Mouse (Mus musculus) embryonic facial prominence, embryonic 12.5 days (tissue): ENCODE results near the gene Csnk2a2. TPM values are rescaled to one million over a fixed set of nuclear protein-coding genes. Genes with fewer than 3 reads are reported as not detected.

Source experiments
- ATAC-seq: fragments of 200-750 bp; cut with Nextera tagmentation; 2 replicates; pipeline ENCODE4 v1.8.0; 2017; ENCODE audit not compliant: insufficient number of reproducible peaks, insufficient read depth, low FRiP score, low TSS enrichment
- H3K27ac ChIP-seq: fragments of 300-500 bp; sonication (generic); 2 replicates; pipeline ENCODE4 v1.5.1; 2016; ENCODE audit warnings: mild to moderate bottlenecking
- H3K27me3 ChIP-seq: fragments of 300-500 bp; sonication (generic); 2 replicates; pipeline ENCODE4 v1.6.1; 2016; ENCODE audit warnings: mild to moderate bottlenecking, moderate library complexity
- H3K36me3 ChIP-seq: fragments of 300-500 bp; sonication (generic); 2 replicates; pipeline ENCODE4 v1.6.1; 2016; ENCODE audit warnings: mild to moderate bottlenecking
- H3K4me1 ChIP-seq: fragments of 300-500 bp; sonication (generic); 2 replicates; pipeline ENCODE4 v1.6.1; 2016
- H3K4me2 ChIP-seq: fragments of 300-500 bp; sonication (generic); replicated peaks from 2 replicates; pipeline ENCODE4 v1.6.1; 2016; ENCODE audit warnings: mild to moderate bottlenecking, moderate library complexity
- H3K4me3 ChIP-seq: fragments of 300-500 bp; sonication (generic); 2 replicates; pipeline ENCODE4 v1.5.1; 2016; ENCODE audit warnings: mild to moderate bottlenecking
- H3K9ac ChIP-seq: fragments of 300-500 bp; sonication (generic); 2 replicates; pipeline ENCODE4 v1.6.1; 2016; ENCODE audit warnings: mild to moderate bottlenecking, moderate library complexity
- H3K9me3 ChIP-seq: fragments of 300-500 bp; sonication (generic); 2 replicates; pipeline ENCODE4 v1.6.1; 2016; ENCODE audit warnings: mild to moderate bottlenecking, moderate library complexity
- WGBS: fragments of 180-500 bp; shearing (Covaris S2); methylation state at CpG from one replicate; pipeline ENCODE4 v1.1.7; 2016; 5-methylcytosine and 5-hydroxymethylcytosine counted together
- polyA plus RNA-seq: library from polyadenylated mRNA; unstranded; fragments of >200 nt; fragmentation: Nextera tagmentation; extraction: Ambion mirVana; gene quantifications from 2 replicates; pipeline ENCODE4 v1.2.1, GENCODE M21; 2016

Csnk2a2 gene
- 12.2 and 12.9 TPM in 2 replicates for polyA plus RNA-seq

DNA sequence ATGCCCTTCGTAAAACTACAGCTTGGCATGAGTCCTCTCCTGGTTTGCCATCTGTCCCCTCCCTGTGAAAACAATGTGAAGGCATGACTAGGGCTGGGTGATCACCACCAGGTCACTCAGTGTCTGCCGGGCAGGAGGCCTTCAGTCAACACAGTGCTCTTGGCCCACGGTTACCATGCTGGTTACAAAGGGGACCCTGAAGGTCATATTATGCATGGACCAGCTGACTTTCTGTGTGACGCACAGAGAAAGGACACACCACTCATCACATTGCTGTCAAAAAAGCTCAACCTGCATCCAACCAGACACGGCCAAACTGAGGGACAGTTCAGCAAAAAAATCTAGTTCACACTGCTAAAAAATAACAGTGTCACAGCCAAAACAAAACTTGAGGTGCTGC is at the start of gene Csnk2a2:
Csnk2a2 (minus strand) TSS at position 34 of the 400 bp plus-strand sequence.
- peaks cover 11% of the 10 kb centered on the region for H3K4me1 ChIP-seq
- H3K4me2 ChIP-seq = peak within 1 kb of the TSS; percentile 60
- H3K9me3 ChIP-seq = no peaks in the 10 kb centered on the region
- peak within 1 kb of the TSS; percentile 97 for H3K9ac ChIP-seq
- no peak for ATAC-seq
- no peak within 1 kb of the TSS for H3K27ac ChIP-seq
- peaks cover 11% of the 10 kb centered on the region; the same call in 1 of the 2 replicates for H3K36me3 ChIP-seq
- no peaks in the 10 kb centered on the region for H3K27me3 ChIP-seq
- WGBS = 83% methylated on average over 5 of the region's 5 CpGs
- H3K4me3 ChIP-seq = peak within 1 kb of the TSS; percentile 90

DNA sequence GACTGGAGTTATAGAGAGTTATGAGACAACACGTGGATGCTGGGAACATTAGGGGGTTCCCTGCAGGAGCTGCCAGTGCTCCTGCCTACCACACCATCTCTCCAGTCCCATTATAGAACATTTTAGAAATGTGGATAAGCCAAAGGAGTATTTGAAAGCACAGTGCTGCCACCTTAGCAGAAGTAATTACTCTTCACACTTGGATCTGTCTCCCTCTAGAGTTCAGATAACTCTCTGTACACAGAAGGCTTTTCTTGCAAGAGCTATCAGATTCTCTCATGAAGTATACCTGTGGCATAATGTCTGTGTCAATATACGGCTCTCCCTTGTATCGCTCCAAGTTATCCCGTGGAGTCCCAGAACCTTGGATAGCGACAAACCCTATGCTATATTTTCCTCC is 49.6 kb upstream of the Csnk2a2 start:
- H3K9ac ChIP-seq = no peak overlapping the region
- no peak overlapping the region for H3K4me3 ChIP-seq
- no peak for ATAC-seq
- H3K27me3 ChIP-seq = no peaks in the 10 kb centered on the region
- H3K36me3 ChIP-seq = no peaks in the 10 kb centered on the region
- WGBS = 82% methylated on average over 5 of the region's 5 CpGs
- no peak overlapping the region for H3K27ac ChIP-seq
- no peaks in the 10 kb centered on the region for H3K4me1 ChIP-seq
- H3K9me3 ChIP-seq = no peaks in the 10 kb centered on the region
- H3K4me2 ChIP-seq = no peak overlapping the region

DNA sequence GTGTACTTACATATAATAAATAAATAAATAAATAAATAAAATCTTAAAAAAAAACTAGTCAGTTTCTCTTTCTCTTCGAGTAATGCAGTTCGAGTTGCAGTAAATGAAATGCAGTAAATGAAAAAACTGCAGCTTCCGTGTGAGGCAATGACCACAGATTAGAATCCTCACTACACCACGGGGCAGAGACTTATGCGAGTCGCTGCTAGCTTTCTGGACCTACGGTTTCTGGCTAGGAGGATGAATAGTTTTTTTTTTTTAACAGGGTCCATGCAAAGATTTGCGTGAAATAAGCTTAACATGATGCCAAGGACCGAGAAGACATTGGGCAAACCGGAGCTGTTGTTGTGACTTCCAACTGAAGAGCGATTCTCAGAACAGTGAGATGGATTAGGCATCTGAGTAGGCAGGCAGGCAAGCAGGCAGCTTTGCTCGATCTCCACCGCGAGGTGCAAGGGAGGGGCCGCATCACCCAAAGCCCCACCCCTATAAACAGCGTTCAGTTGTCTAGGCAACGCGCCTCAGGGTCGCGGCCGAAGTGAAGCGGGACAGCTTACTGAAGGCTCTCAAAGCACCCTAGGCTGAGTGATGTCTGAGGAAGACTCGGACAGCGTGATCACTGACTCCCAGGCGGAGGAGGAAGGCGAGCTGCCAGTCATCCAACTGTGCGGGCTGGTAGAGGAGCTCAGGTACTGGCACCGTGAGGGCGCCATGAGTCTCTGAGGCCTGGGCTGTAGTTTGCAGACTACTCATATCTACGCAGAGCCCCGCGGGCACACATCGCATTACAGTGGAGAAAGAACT is 43.9 kb upstream of the Csnk2a2 start, which contains the start of gene Ccdc113:
Ccdc113 (plus strand) TSS at position 502 of the 804 bp plus-strand sequence.
- Histone ChIP-seq H3K9me3 (no peaks in the 10 kb centered on the region), H3K9ac (peak within 1 kb of the TSS; percentile 38; the same call in 1 of the 2 replicates), H3K4me3 (peak within 1 kb of the TSS; percentile 44), H3K4me1 (peaks cover 9% of the 10 kb centered on the region), H3K27me3 (no peaks in the 10 kb centered on the region), H3K4me2 (peak within 1 kb of the TSS; percentile 77), H3K36me3 (no peaks in the 10 kb centered on the region), H3K27ac (no peak within 1 kb of the TSS)
- 9% methylated on average over 33 of the region's 33 CpGs for WGBS
- peak; percentile 78; the same call in 1 of the 2 replicates for ATAC-seq

DNA sequence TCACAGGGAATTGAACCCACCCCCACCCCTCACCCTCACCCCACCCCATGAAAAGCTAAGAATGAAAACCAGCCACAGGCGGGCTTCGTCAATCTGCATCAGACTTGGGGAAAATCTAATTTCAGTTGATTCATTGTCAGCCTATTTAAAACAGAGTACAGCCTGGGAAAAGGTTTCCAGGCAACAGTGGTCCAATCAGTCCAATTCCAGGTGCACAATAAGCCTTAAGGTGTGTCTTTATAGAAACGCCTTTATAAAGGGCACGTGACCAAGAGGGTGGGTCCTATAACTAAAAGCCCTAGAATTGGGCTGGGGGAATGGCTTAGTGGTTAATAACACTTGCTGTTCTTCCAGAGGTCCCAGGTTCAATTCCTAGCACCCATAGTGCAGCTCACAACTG is 42.4 kb upstream of the Csnk2a2 start:
- Histone ChIP-seq H3K4me1 (peaks cover 9% of the 10 kb centered on the region), H3K27ac (no peak overlapping the region), H3K36me3 (no peaks in the 10 kb centered on the region), H3K4me3 (no peak overlapping the region), H3K4me2 (no peak overlapping the region), H3K27me3 (no peaks in the 10 kb centered on the region), H3K9me3 (no peaks in the 10 kb centered on the region), H3K9ac (no peak overlapping the region)
- no peak for ATAC-seq
- WGBS = 51% methylated on average over 4 of the region's 4 CpGs

DNA sequence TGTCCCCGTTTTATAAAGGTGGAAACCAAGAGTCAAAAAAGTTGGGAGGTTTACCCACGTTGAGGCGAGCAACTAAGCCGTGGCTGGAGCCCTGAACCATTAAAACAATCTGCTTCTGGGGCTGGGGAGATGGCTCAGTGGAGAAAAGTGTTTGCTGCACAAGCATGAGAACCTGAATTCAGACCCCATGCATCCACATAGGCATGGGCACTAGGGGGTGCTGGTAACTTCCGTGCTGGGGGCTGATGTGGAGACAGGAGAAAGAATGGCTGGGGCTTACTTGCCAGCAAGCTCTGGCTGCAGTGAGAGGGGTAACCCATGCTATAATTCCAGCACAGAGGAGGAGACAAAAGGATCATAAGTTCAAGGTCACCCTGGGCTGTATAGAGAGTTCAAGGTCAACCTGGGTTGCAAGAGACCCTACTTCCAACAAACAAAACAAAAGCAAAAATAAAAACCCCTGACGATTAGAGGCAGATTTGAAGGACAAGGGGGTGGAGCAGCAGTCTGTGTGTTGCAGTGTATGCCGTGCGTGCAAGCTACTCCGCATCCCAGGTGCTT is 39.0 kb upstream of the Csnk2a2 start:
- Histone ChIP-seq H3K9ac (no peak overlapping the region), H3K27me3 (no peaks in the 10 kb centered on the region), H3K27ac (no peak overlapping the region), H3K4me2 (no peak overlapping the region), H3K4me3 (no peak overlapping the region), H3K9me3 (no peaks in the 10 kb centered on the region), H3K4me1 (peaks cover 3% of the 10 kb centered on the region; the same call in 1 of the 2 replicates), H3K36me3 (no peaks in the 10 kb centered on the region)
- no peak for ATAC-seq
- 64% methylated on average over 9 of the region's 9 CpGs for WGBS

DNA sequence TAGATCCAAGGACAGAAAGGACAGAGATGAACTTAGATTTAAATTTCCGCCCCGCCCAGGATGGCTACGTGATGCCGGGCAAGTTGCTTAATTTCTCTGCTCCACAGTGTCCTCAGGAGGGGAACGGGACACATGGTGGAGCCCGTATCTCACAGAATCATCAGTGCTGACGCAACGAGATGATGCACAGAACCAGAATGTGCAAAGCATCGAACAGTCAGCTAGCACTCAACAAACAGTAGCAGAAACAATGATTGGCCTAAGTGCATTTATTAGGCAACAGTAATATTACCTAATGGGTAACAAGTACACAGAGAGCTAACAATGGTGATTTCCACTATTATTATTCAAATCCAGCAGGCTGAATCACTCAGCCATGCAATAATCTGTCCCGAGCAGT is 38.4 kb upstream of the Csnk2a2 start:
- Histone ChIP-seq H3K27ac (no peak overlapping the region), H3K9ac (no peak overlapping the region), H3K4me3 (no peak overlapping the region), H3K4me1 (no peaks in the 10 kb centered on the region), H3K36me3 (no peaks in the 10 kb centered on the region), H3K9me3 (no peaks in the 10 kb centered on the region), H3K4me2 (no peak overlapping the region), H3K27me3 (no peaks in the 10 kb centered on the region)
- ATAC-seq = no peak
- 88% methylated on average over 10 of the region's 10 CpGs for WGBS

DNA sequence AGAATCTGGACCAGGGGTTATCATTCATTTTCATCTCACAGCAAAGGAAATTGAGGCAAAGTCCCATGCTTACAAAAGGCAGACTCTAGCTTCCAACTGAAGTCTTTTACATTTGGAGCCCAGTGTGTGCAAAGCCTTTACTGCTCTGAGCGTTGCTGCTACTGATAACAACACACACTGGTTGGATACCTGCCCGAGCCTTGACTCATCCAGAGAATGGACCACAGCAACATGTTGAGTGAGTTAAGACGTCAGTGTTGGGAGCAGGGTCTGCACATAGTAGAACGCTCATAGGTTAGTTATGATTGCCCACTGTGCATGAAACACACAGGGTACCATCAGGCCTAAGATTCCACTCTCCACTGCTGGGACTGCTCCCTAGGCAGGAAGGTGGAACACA is 34.2 kb upstream of the Csnk2a2 start:
- H3K4me2 ChIP-seq = no peak overlapping the region
- WGBS = 89% methylated on average over 4 of the region's 4 CpGs
- no peak overlapping the region for H3K27ac ChIP-seq
- H3K4me1 ChIP-seq = no peaks in the 10 kb centered on the region
- H3K36me3 ChIP-seq = no peaks in the 10 kb centered on the region
- no peak for ATAC-seq
- H3K9ac ChIP-seq = no peak overlapping the region
- H3K4me3 ChIP-seq = no peak overlapping the region
- no peaks in the 10 kb centered on the region for H3K9me3 ChIP-seq
- H3K27me3 ChIP-seq = no peaks in the 10 kb centered on the region

DNA sequence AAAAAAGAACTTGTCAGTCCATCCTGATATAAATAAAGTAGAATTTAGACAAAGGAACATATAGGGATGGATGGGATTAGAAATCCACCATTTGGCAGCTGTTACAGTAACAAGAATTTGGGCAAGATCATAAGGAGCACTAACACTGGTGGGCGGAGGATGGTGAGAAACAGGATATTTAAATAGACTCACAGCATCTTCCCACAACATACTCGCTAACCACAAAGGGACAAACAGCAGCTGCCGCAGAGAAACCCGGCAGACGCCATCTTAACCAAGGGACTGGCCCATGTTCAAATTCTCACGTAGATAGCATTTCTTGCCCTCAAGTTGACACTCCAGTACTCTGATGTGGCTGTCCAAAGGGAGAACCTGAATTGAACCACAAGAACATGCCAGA is 27.1 kb upstream of the Csnk2a2 start:
- Histone ChIP-seq H3K9me3 (no peaks in the 10 kb centered on the region), H3K27me3 (no peaks in the 10 kb centered on the region), H3K4me1 (no peaks in the 10 kb centered on the region), H3K4me2 (no peak overlapping the region), H3K9ac (no peak overlapping the region), H3K27ac (no peak overlapping the region), H3K36me3 (no peaks in the 10 kb centered on the region), H3K4me3 (no peak overlapping the region)
- no peak for ATAC-seq
- 86% methylated on average over 6 of the region's 6 CpGs for WGBS

DNA sequence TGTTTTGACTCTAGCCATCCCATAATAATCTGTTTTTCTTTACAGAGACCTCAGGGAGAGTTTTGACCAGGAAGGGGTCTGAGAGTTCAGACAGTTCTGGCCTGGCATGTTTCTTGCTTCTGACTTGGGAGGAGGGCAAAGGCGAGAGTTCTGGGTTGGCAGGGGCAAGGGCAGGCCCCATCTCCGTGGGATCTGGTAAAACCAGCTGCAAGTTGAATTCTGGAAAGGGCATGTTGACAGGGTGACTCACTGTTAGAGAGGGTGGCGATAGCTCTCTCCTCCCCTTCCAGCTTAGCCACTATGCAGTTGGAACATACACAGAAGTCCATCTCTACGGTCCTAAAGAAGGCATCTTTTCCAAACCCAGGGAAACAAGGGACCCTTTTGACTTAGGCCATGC is 23.4 kb upstream of the Csnk2a2 start:
- Histone ChIP-seq H3K9ac (no peak overlapping the region), H3K4me1 (no peaks in the 10 kb centered on the region), H3K27ac (no peak overlapping the region), H3K9me3 (no peaks in the 10 kb centered on the region), H3K36me3 (no peaks in the 10 kb centered on the region), H3K4me2 (no peak overlapping the region), H3K27me3 (no peaks in the 10 kb centered on the region), H3K4me3 (no peak overlapping the region)
- no peak for ATAC-seq
- WGBS = 79% methylated on average over 4 of the region's 4 CpGs

DNA sequence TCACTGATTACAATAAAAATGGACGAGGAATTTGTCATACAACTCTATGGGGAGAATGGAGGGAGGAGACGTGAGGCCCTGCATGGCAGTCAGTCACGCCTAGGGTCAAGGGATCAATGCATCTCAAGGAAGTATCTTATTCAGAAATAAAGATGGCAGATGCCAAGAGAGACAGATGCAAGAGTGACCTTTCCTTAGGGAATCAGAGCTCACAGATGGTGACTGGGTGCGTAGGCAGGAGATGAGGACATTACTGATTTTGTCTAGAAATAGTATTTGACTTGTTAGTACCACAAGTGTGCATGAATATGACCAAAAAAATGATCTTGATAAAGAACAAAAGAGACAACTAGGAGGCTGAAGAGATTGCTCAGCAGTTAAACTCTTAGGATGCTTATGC is 22.4 kb upstream of the Csnk2a2 start:
- no peak overlapping the region for H3K4me3 ChIP-seq
- ATAC-seq = no peak
- no peak overlapping the region for H3K27ac ChIP-seq
- no peaks in the 10 kb centered on the region for H3K27me3 ChIP-seq
- WGBS = 81% methylated on average over 4 of the region's 4 CpGs
- H3K4me2 ChIP-seq = no peak overlapping the region
- H3K9ac ChIP-seq = no peak overlapping the region
- H3K4me1 ChIP-seq = no peaks in the 10 kb centered on the region
- H3K36me3 ChIP-seq = no peaks in the 10 kb centered on the region
- H3K9me3 ChIP-seq = no peaks in the 10 kb centered on the region

DNA sequence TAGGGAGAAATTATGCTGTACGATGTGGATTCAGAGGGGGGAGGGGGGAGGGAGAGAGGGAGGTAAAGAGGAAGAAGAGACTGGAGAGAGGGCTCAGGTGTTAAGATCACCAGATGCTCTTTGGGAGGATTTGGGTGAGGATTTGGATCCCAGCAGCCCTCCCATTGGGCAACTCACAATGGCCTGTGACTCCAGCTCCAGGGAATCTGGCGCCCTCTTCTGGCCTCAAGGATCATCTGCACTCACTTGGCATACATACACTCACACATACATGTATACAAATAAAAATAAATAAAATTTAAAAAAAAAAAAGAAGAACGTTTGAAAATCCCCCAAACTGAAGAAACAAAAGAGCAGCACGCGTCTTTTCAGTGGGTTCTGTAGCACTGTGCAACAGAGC is 16.4 kb upstream of the Csnk2a2 start:
- Histone ChIP-seq H3K4me1 (no peaks in the 10 kb centered on the region), H3K4me3 (no peak overlapping the region), H3K9ac (no peak overlapping the region), H3K9me3 (no peaks in the 10 kb centered on the region), H3K27me3 (no peaks in the 10 kb centered on the region), H3K27ac (no peak overlapping the region), H3K36me3 (no peaks in the 10 kb centered on the region), H3K4me2 (no peak overlapping the region)
- ATAC-seq = no peak
- WGBS = 70% methylated on average over 5 of the region's 5 CpGs

DNA sequence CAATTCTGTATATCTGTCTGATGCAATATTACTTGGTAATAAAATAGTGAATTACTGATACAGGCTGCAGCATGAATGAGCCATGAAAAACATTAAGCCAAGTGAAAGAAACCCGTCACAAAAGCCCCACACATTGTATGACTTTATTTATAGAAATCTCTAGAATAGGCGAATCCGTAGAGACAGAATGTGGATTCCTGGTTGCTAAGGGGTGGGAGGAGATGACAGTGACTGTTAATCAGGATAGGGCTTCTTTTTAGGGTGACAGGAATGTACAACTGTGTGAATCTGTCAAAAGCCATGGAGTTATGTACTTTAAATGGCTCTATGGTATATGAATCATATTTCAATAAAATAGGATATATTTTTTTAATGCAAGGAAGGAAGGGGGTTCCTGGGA is 15.8 kb upstream of the Csnk2a2 start:
- no peak overlapping the region for H3K4me2 ChIP-seq
- H3K9me3 ChIP-seq = no peaks in the 10 kb centered on the region
- H3K4me1 ChIP-seq = no peaks in the 10 kb centered on the region
- no peaks in the 10 kb centered on the region for H3K36me3 ChIP-seq
- no peak overlapping the region for H3K9ac ChIP-seq
- ATAC-seq = no peak
- H3K4me3 ChIP-seq = no peak overlapping the region
- H3K27ac ChIP-seq = no peak overlapping the region
- no peaks in the 10 kb centered on the region for H3K27me3 ChIP-seq
- WGBS = 84% methylated on average over 3 of the region's 3 CpGs
